Mouse (Mus musculus): ENCODE data around the gene Cept1. TPM values are rescaled to one million over a fixed set of nuclear protein-coding genes. Genes with fewer than 3 reads are reported as not detected.
A peak's percentile ranks its signal among the peaks of the same experiment; 100 is the strongest.

The Cept1 gene
- polyA plus RNA-seq, 1 experiment, result 18.9 TPM

- Histone ChIP-seq H3ac (ENCODE audit: control insufficient read depth, insufficient read length) (no peak overlapping the region), H3K27me3 (ENCODE audit: control insufficient read depth, insufficient read depth, insufficient read length) (no peaks in the 10 kb centered on the region), H3K4me3 (no peak overlapping the region), H3K4me2 (ENCODE audit: low read depth) (no peak overlapping the region), H3K79me2 (ENCODE audit: control insufficient read depth, insufficient read depth) (no peaks in the 10 kb centered on the region), H3K36me3 (ENCODE audit: control insufficient read depth, insufficient read depth) (no peaks in the 10 kb centered on the region)
- no peak for TF ChIP-seq CEBPB (IDR thresholded peaks at IDR 0.05; ENCODE audit: insufficient read depth, poor library complexity, severe bottlenecking)
- TF ChIP-seq MAX (IDR thresholded peaks at IDR 0.05; ENCODE audit: low read depth), result no peak
Observed at GRCm38 (mm10) chr3:106493202-106493601, 54.4 kb downstream of the Cept1 start.

GRCm38 (mm10) chr3:106492723-106493122, 54.9 kb downstream of the Cept1 start:
- Histone ChIP-seq H3K4me2 (ENCODE audit: low read depth) (no peak overlapping the region), H3ac (ENCODE audit: control insufficient read depth, insufficient read length) (no peak overlapping the region), H3K4me3 (no peak overlapping the region), H3K36me3 (ENCODE audit: control insufficient read depth, insufficient read depth) (no peaks in the 10 kb centered on the region), H3K79me2 (ENCODE audit: control insufficient read depth, insufficient read depth) (no peaks in the 10 kb centered on the region), H3K27me3 (ENCODE audit: control insufficient read depth, insufficient read depth, insufficient read length) (no peaks in the 10 kb centered on the region)
- TF ChIP-seq TCF3 (IDR thresholded peaks at IDR 0.05; ENCODE audit: insufficient read length, low read depth) (no peak), CEBPB (IDR thresholded peaks at IDR 0.05; ENCODE audit: insufficient read depth, poor library complexity, severe bottlenecking) (no peak), USF1 (IDR thresholded peaks at IDR 0.05; ENCODE audit: low read depth) (no peak), POLR2AphosphoS2 (IDR thresholded peaks at IDR 0.05; ENCODE audit: insufficient read length, low read depth) (no peak), TCF12 (IDR thresholded peaks at IDR 0.05; ENCODE audit: insufficient read depth, poor library complexity, severe bottlenecking) (no peak), MYOD1 (IDR thresholded peaks at IDR 0.05; ENCODE audit: control insufficient read depth in 1 of 3, insufficient read length in 2 of 3, low read depth in 2 of 3) (no peak), MYOG (IDR thresholded peaks at IDR 0.05; ENCODE audit: control insufficient read depth in 1 of 3, insufficient read depth in 1 of 3, insufficient read length in 2 of 3, low read depth in 2 of 3) (no peak), MAX (IDR thresholded peaks at IDR 0.05; ENCODE audit: low read depth) (no peak)

GRCm38 (mm10) chr3:106490239-106490638, 57.4 kb downstream of the Cept1 start:
- TF ChIP-seq SRF (IDR thresholded peaks at IDR 0.05; ENCODE audit: control insufficient read depth, insufficient read length, low read depth) (no peak), MAX (IDR thresholded peaks at IDR 0.05; ENCODE audit: low read depth) (no peak), E2F4 (IDR thresholded peaks at IDR 0.05; ENCODE audit: insufficient read depth) (no peak), MYOG (IDR thresholded peaks at IDR 0.05; ENCODE audit: control insufficient read depth in 1 of 3, insufficient read depth in 1 of 3, insufficient read length in 2 of 3, low read depth in 2 of 3) (no peak), USF1 (IDR thresholded peaks at IDR 0.05; ENCODE audit: low read depth) (no peak), POLR2A (IDR thresholded peaks at IDR 0.05; ENCODE audit: insufficient read length, low read depth) (no peak), POLR2AphosphoS2 (IDR thresholded peaks at IDR 0.05; ENCODE audit: insufficient read length, low read depth) (no peak), MYOD1 (IDR thresholded peaks at IDR 0.05; ENCODE audit: control insufficient read depth in 1 of 3, insufficient read length in 2 of 3, low read depth in 2 of 3) (no peak), CEBPB (IDR thresholded peaks at IDR 0.05; ENCODE audit: insufficient read depth, poor library complexity, severe bottlenecking) (no peak), REST (IDR thresholded peaks at IDR 0.05; ENCODE audit: insufficient read depth, insufficient read length) (no peak), TCF3 (IDR thresholded peaks at IDR 0.05; ENCODE audit: insufficient read length, low read depth) (no peak), TCF12 (IDR thresholded peaks at IDR 0.05; ENCODE audit: insufficient read depth, poor library complexity, severe bottlenecking) (no peak)
- Histone ChIP-seq H3K79me2 (ENCODE audit: control insufficient read depth, insufficient read depth) (no peaks in the 10 kb centered on the region), H3K36me3 (ENCODE audit: control insufficient read depth, insufficient read depth) (no peaks in the 10 kb centered on the region), H3K4me2 (ENCODE audit: low read depth) (no peak overlapping the region), H3K27me3 (ENCODE audit: control insufficient read depth, insufficient read depth, insufficient read length) (no peaks in the 10 kb centered on the region), H3ac (ENCODE audit: control insufficient read depth, insufficient read length) (no peak overlapping the region), H3K4me3 (no peak overlapping the region)

GRCm38 (mm10) chr3:106487551-106487950, 60.1 kb downstream of the Cept1 start:
- Histone ChIP-seq H3ac (ENCODE audit: control insufficient read depth, insufficient read length) (no peak overlapping the region), H3K36me3 (ENCODE audit: control insufficient read depth, insufficient read depth) (no peaks in the 10 kb centered on the region), H3K4me2 (ENCODE audit: low read depth) (peak overlapping the region; percentile 63), H3K79me2 (ENCODE audit: control insufficient read depth, insufficient read depth) (no peaks in the 10 kb centered on the region), H3K27me3 (ENCODE audit: control insufficient read depth, insufficient read depth, insufficient read length) (no peaks in the 10 kb centered on the region), H3K4me3 (peak overlapping the region; percentile 9)
- TF ChIP-seq TCF3 (IDR thresholded peaks at IDR 0.05; ENCODE audit: insufficient read length, low read depth) (no peak), MAX (IDR thresholded peaks at IDR 0.05; ENCODE audit: low read depth) (no peak), REST (IDR thresholded peaks at IDR 0.05; ENCODE audit: insufficient read depth, insufficient read length) (no peak), SRF (IDR thresholded peaks at IDR 0.05; ENCODE audit: control insufficient read depth, insufficient read length, low read depth) (no peak)

- H3K79me2 ChIP-seq (ENCODE audit: control insufficient read depth, insufficient read depth), result no peaks in the 10 kb centered on the region
- H3K4me3 ChIP-seq, result peak overlapping the region; percentile 9
- no peaks in the 10 kb centered on the region for H3K27me3 ChIP-seq (ENCODE audit: control insufficient read depth, insufficient read depth, insufficient read length)
- peak; percentile 28 for TF ChIP-seq POLR2A (IDR thresholded peaks at IDR 0.05; ENCODE audit: insufficient read length, low read depth)
- TF ChIP-seq TCF12 (IDR thresholded peaks at IDR 0.05; ENCODE audit: insufficient read depth, poor library complexity, severe bottlenecking), result no peak
- peak in 1 of 3 experiments; percentile 20 for TF ChIP-seq MYOG (IDR thresholded peaks at IDR 0.05; ENCODE audit: control insufficient read depth in 1 of 3, insufficient read depth in 1 of 3, insufficient read length in 2 of 3, low read depth in 2 of 3)
- peak in 1 of 3 experiments; percentile 6 for TF ChIP-seq MYOD1 (IDR thresholded peaks at IDR 0.05; ENCODE audit: control insufficient read depth in 1 of 3, insufficient read length in 2 of 3, low read depth in 2 of 3)
- H3K36me3 ChIP-seq (ENCODE audit: control insufficient read depth, insufficient read depth), result no peaks in the 10 kb centered on the region
- H3K4me2 ChIP-seq (ENCODE audit: low read depth), result peak overlapping the region; percentile 63
- H3ac ChIP-seq (ENCODE audit: control insufficient read depth, insufficient read length), result no peak overlapping the region
Observed at GRCm38 (mm10) chr3:106485810-106486209, 61.8 kb downstream of the Cept1 start.
